Mouse (Mus musculus): ENCODE measurements around the gene Cfap157. TPM values are rescaled to one million over a fixed set of nuclear protein-coding genes. Genes with fewer than 3 reads are reported as not detected.
A peak's percentile ranks its signal among the peaks of the same experiment; 100 is the strongest.

Cfap157 gene
- total and polyA plus RNA-seq, 2 experiments from 2014 or later = 0.22 TPM; not detected in 1

- peak within 1 kb of the TSS; percentile 77 for H3K9ac ChIP-seq (replicated peaks; ENCODE audit: low read depth, low read length)
- H3K4me3 ChIP-seq (ENCODE audit: low read depth, low read length) = peak within 1 kb of the TSS; percentile 60
- H3K27me3 ChIP-seq (ENCODE audit: control insufficient read depth, insufficient read depth, low read length) = no peaks in the 10 kb centered on the region
- DNase-seq (ENCODE audit: low spot score) (peak; percentile 98), ATAC-seq (ENCODE audit: insufficient read depth, low read depth) (peak; percentile 95)
- no peaks in the 10 kb centered on the region for H3K4me1 ChIP-seq (ENCODE audit: control insufficient read depth, insufficient read depth)
- TF ChIP-seq EP300 (IDR thresholded peaks at IDR 0.05; ENCODE audit: low read depth) (peak; percentile 46; the same call in 1 of the 2 replicates), CTCF (IDR thresholded peaks at IDR 0.05; ENCODE audit: low read depth) (peak; percentile 95)
- H3K36me3 ChIP-seq (replicated peaks; ENCODE audit: control insufficient read depth, insufficient read depth, low read length) = peaks cover 53% of the 10 kb centered on the region
- H3K9me3 ChIP-seq (replicated peaks; ENCODE audit: control insufficient read depth, low read length) = no peaks in the 10 kb centered on the region
- H3K27ac ChIP-seq (ENCODE audit: low read depth) = peak within 1 kb of the TSS; percentile 84
- H3K4me2 ChIP-seq (ENCODE audit: low read depth, low read length) = peak within 1 kb of the TSS; percentile 65
- WGBS = under 1% methylated on average over 64 of the region's 66 CpGs
Measured at GRCm38 (mm10) chr2:32757056-32757845, 27.0 kb downstream of the Cfap157 start, which contains the start of gene Tor2a. Tor2a (plus strand) TSS chr2:32757234.

- TF ChIP-seq CTCF (IDR thresholded peaks at IDR 0.05; ENCODE audit: low read depth) (no peak), EP300 (IDR thresholded peaks at IDR 0.05; ENCODE audit: low read depth) (no peak; the same call in 1 of the 2 replicates)
- Histone ChIP-seq H3K27ac (ENCODE audit: low read depth) (no peak overlapping the region), H3K9ac (replicated peaks; ENCODE audit: low read depth, low read length) (no peak overlapping the region), H3K4me2 (ENCODE audit: low read depth, low read length) (0 out of 2 replicates have a peak overlapping the region, but pooled peaks have one; percentile 65), H3K9me3 (replicated peaks; ENCODE audit: control insufficient read depth, low read length) (no peaks in the 10 kb centered on the region), H3K4me1 (ENCODE audit: control insufficient read depth, insufficient read depth) (no peaks in the 10 kb centered on the region), H3K4me3 (ENCODE audit: low read depth, low read length) (peak overlapping the region; percentile 60; the same call in 1 of the 2 replicates), H3K27me3 (ENCODE audit: control insufficient read depth, insufficient read depth, low read length) (no peaks in the 10 kb centered on the region), H3K36me3 (replicated peaks; ENCODE audit: control insufficient read depth, insufficient read depth, low read length) (peaks cover 49% of the 10 kb centered on the region)
- DNase-seq (ENCODE audit: low spot score) (no peak), ATAC-seq (ENCODE audit: insufficient read depth, low read depth) (no peak)
- WGBS = 32% methylated on average over 6 of the region's 6 CpGs
Measured at GRCm38 (mm10) chr2:32756674-32757055, 27.6 kb downstream of the Cfap157 start.

DNA sequence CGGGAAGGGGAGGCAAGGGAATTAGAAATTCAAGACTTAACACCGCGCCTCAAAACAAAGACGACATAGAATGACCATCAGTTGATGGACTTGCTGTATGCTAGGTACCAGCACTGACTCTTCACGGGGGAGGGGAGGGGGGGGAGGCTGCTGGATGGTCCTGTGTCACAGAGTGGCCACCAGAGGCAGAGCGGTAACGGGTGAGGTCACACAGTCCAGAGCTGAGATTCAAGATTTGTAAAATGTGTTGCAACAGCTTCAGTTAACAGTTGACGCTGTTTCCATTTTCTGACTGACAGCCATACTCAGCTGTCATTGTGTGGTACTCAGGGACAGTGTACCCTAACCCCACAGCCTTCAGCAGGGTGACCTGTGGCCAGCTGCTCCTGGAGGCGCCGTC is 32.0 kb downstream of the Cfap157 start:
- Histone ChIP-seq H3K27ac (ENCODE audit: low read depth) (no peak overlapping the region), H3K9ac (replicated peaks; ENCODE audit: low read depth, low read length) (no peak overlapping the region), H3K4me1 (ENCODE audit: control insufficient read depth, insufficient read depth) (no peaks in the 10 kb centered on the region), H3K4me2 (ENCODE audit: low read depth, low read length) (peak overlapping the region; percentile 64), H3K4me3 (ENCODE audit: low read depth, low read length) (no peak overlapping the region), H3K9me3 (replicated peaks; ENCODE audit: control insufficient read depth, low read length) (no peaks in the 10 kb centered on the region), H3K27me3 (ENCODE audit: control insufficient read depth, insufficient read depth, low read length) (no peaks in the 10 kb centered on the region), H3K36me3 (replicated peaks; ENCODE audit: control insufficient read depth, insufficient read depth, low read length) (peaks cover 52% of the 10 kb centered on the region)
- TF ChIP-seq EP300 (IDR thresholded peaks at IDR 0.05; ENCODE audit: low read depth) (no peak), CTCF (IDR thresholded peaks at IDR 0.05; ENCODE audit: low read depth) (peak; percentile 35)
- no peak for ATAC-seq (ENCODE audit: insufficient read depth, low read depth)
- peak; percentile 27 for DNase-seq (ENCODE audit: low spot score)
- WGBS = 60% methylated on average over 10 of the region's 10 CpGs

- ATAC-seq (ENCODE audit: insufficient read depth, low read depth) = no peak; the same call in 1 of the 2 replicates
- Histone ChIP-seq H3K27ac (ENCODE audit: low read depth) (no peak overlapping the region), H3K4me1 (ENCODE audit: control insufficient read depth, insufficient read depth) (no peaks in the 10 kb centered on the region), H3K4me2 (ENCODE audit: low read depth, low read length) (peak overlapping the region; percentile 64), H3K4me3 (ENCODE audit: low read depth, low read length) (peak overlapping the region; percentile 41), H3K36me3 (replicated peaks; ENCODE audit: control insufficient read depth, insufficient read depth, low read length) (peaks cover 57% of the 10 kb centered on the region), H3K9ac (replicated peaks; ENCODE audit: low read depth, low read length) (no peak overlapping the region), H3K9me3 (replicated peaks; ENCODE audit: control insufficient read depth, low read length) (no peaks in the 10 kb centered on the region), H3K27me3 (ENCODE audit: control insufficient read depth, insufficient read depth, low read length) (no peaks in the 10 kb centered on the region)
- no peak for TF ChIP-seq EP300 (IDR thresholded peaks at IDR 0.05; ENCODE audit: low read depth)
- no peak for TF ChIP-seq CTCF (IDR thresholded peaks at IDR 0.05; ENCODE audit: low read depth)
- no peak for DNase-seq (ENCODE audit: low spot score)
- WGBS = 38% methylated on average over 10 of the region's 10 CpGs
Measured at GRCm38 (mm10) chr2:32751665-32752033, 32.6 kb downstream of the Cfap157 start.

DNA sequence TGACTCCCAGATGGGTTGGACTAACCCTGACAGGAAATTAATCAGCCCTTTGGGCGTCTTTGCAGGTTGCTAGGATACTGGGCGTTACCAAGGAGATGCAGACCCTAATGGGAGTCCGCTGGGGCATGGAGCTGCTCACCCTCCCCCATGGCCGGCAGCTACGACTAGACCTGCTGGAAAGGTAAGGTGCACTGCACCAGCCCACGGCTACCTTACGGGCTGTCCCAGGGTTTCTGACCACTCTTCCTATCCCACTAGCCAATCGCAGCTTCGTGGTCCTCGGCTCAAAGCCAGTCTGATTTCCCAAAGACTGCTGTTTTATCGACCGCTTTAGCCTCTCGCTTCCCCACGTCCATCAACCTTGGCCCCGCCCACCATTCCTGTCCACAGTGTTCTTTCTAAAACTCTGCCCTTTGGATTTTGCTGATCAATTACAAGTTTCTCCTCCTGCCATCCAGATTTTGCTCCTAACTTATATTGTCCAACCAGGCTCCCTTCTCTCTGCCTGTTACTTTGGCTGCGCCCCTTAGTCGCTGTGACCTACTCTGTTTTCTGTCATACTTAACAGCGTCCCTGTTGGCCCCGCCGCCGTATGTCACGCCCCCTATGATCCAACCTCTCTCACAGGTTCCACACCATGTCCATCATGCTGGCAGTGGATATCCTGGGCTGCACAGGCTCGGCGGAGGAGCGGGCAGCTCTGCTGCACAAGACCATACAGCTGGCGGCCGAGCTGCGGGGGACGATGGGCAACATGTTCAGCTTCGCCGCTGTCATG is 33.2 kb downstream of the Cfap157 start:
- ATAC-seq (ENCODE audit: insufficient read depth, low read depth) = peak; percentile 95
- H3K27me3 ChIP-seq (ENCODE audit: control insufficient read depth, insufficient read depth, low read length) = no peaks in the 10 kb centered on the region
- WGBS = 21% methylated on average over 31 of the region's 31 CpGs

More for the DNA sequence above, 33.2 kb downstream of the Cfap157 start:
- peak overlapping the region; percentile 41 for H3K4me3 ChIP-seq (ENCODE audit: low read depth, low read length)
- H3K27ac ChIP-seq (ENCODE audit: low read depth) = no peak overlapping the region
- H3K4me2 ChIP-seq (ENCODE audit: low read depth, low read length) = peak overlapping the region; percentile 64
- H3K9me3 ChIP-seq (replicated peaks; ENCODE audit: control insufficient read depth, low read length) = no peaks in the 10 kb centered on the region
- H3K9ac ChIP-seq (replicated peaks; ENCODE audit: low read depth, low read length) = 0 out of 2 replicates have a peak overlapping the region, but pooled peaks have one; percentile 20
- TF ChIP-seq EP300 (IDR thresholded peaks at IDR 0.05; ENCODE audit: low read depth) = no peak
- no peak for TF ChIP-seq CTCF (IDR thresholded peaks at IDR 0.05; ENCODE audit: low read depth)
- DNase-seq (ENCODE audit: low spot score) = peak; percentile 66
- no peaks in the 10 kb centered on the region for H3K4me1 ChIP-seq (ENCODE audit: control insufficient read depth, insufficient read depth)
- H3K36me3 ChIP-seq (replicated peaks; ENCODE audit: control insufficient read depth, insufficient read depth, low read length) = peaks cover 61% of the 10 kb centered on the region

Data from heart, postnatal 0 days (tissue).